Mouse (Mus musculus) adrenal gland, adult 8-10 months (tissue): ENCODE data around the gene 1810055G02Rik. TPM values are rescaled to one million over a fixed set of nuclear protein-coding genes. Genes with fewer than 3 reads are reported as not detected.

Experiments
- DNase-seq: peaks from one replicate; pipeline ENCODE4 v3.0.0; 2022
- total RNA-seq, 4 experiments: library from RNA; stranded (reverse); gene quantifications; 2 replicates each; pipeline ENCODE4 v1.2.4; 2022

The 1810055G02Rik gene
- total RNA-seq, 4 experiments from 2014 or later, result 29.1 to 42.7 (median 32.1) TPM

DNA sequence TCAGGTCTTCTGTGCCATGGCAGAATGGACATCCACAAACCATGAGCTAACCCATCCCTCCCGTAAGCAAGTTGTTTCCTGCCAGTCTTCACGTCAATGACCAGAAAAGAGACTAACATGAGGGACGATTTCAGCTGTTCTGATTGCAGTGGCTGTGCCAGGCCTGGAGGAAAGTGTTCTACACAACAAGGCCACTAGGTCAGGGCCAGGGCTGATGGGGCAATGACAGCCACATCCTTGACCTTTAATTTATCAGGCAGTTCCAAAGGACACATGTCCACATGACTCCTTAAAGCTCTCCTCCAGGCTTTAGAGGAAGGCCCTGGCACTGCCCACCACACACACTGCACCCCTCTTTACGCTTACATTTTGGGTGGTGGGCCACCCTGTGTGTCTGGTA, 12.6 kb upstream of the 1810055G02Rik start:
- peak; percentile 90 for DNase-seq

DNA sequence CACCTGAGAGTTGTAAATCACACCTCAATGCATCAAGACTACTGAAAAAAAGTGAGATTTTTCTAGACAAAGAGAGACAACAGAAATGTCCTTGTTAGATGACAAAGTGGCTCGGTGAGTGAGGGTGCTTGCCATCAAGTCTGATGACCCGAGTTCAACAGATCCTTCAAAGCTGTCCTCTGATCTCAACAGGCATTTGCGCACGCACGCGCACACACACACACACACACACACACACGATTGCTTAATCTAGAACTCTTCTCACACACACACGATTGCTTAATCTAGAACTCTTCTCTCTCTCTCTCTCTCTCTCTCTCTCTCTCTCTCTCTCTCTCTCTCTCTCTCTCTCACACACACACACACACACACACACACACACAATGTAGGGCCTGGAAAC, 12.1 kb upstream of the 1810055G02Rik start:
- DNase-seq, result no peak

DNA sequence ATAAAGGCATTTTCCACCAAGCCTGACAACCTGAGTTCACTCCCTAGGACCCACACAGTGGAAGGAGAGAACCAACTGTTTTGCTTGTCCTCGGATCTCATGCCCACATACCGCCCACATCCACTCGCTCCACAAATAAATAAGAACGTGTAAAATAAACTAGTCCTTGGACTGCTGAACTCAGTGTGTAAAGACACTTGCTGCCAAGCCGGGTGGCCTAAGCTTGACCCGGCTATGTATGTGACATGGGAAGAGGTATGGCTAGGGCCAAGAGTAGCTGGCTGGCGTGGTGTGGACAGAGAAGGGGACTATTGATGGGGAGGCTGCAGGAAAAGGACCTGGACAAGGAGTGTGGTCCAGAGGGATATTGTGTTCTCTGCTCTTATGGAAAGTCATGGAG, 10.1 kb upstream of the 1810055G02Rik start:
- DNase-seq, result no peak

DNA sequence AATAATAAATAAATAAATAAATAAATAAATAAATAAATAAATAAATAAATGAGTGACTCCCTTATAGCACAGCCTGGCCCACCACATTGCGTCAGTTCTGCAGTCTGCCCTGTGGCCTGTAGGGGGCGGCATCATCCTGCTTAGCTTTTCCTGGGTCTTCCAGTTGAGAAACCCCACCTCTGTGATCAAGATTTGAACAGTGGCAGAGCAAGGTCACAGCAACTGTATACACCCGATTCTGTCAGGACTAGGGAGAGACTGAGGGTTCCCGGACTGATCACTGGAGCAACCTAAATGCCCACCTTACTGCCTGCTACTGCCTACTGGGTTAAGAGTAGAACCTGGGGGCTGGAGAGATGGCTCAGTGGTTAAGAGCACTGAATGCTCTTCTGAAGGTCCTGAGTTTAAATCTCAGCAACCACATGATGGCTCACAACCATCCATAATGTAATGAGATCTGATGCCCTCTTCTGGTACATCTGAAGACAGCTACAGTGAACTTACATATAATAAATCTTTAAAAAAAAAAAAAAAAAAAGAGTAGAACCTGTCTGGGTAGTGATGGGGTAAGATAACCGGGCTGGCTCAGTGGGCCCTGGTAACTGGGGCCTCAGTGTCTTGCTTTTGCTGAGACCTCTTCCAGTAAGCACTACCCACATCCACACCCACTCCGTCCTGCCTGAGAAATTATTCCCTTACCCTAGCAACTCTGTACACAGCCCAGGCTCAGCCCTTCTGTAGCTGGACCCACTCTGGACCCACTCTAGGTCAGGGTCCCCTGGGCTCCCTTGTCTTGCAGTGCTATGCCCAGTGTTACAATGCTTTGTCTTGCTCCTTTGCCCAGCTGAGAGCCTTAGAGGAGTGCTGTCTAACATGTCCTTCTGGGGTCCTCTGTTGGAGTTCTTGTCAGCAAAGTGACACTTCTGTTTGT, 8.3 kb upstream of the 1810055G02Rik start:
- DNase-seq, result peak; percentile 75

DNA sequence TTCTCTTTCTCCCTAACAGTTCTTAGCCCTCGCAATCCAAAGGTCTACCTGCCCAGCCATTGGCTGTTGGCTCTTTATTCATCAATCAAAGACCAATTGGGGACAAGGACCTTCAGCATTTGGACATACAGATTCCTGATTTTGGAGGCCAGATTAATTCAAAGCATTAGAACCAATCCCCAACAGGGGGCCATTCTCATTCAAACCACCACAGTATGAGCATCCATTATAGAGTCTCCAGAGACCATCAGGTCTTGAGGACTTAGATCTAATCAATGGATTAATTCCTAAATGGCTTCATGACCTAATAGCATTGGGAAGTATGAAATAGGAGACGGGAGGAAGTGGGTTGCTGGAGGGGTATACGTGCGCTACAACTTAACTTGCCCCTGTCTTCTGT, 5.6 kb upstream of the 1810055G02Rik start:
- no peak for DNase-seq

DNA sequence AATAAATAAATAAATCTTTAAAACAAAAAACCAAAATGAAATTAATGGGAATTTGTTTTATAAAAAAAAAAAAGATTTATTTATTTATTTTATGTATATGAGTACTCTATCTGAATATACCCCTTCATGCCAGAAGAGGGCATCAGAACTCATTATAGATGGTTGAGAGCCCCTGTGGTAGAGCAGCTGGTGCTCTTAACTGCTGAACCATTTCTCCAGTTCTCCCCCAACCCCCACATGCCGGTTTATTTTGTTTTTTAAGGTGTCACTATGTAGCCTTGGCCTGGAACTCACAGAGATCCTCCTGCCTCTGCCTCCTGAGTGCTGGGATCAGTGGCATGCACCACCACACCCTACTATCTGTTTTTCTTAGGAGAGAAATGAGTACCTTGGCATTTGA, 1.8 kb upstream of the 1810055G02Rik start:
- no peak for DNase-seq

DNA sequence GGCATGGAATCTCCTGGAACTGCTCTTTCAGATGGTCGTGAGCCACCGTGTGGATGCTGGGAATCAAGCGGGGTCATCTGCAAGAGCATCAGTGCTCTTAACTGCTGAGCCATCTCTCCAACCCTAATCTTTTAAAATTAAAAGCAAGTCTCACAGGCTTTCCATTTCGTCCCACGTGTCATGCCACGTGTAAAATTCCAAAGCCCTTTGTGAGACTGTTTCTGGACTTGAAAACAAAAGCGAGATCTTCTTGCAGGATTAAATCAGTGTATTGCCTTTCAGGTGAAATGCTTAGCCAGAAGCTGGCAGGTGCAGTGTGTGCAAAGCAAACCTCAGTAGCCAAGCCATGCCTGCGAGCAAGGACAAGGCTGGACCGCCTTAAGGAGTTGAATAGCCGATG, 540 bp upstream of the 1810055G02Rik start:
- DNase-seq, result no peak

DNA sequence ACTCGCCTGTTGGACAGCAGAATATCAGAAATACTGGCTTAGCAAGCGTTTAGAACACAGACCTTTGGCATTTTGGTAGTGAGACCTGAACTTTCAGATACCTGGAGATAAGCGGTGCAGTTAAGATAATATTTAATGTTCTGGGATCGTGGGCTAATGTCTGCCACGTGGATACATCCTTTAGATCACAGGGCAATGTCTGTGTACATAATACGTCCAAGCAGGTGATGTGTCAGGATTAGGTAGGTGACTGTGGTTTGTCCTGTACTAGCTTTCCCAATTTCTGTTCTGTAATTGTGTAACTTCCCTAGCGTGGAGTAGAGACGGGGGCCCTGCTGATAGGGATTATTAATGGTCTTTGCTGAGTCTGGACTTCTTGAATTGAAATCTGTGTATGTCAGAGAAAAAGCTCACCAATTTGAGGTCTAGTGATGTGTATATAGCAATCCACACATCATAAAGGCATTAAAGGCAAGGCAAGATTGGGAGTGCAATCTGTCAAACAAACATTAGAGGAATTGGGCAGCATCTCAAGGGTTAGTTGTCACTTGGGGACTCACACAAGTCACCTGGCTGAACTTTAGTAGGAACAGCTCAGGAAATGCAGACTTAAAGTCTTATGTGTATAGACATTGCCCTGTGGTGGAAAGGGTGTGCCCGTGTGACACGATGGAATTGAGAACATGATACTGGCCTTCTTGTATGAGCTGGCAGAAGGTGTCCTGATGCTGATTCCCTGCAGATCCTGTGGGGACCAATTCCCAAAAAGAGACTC, 1.1 kb downstream of the 1810055G02Rik start:
- no peak for DNase-seq

DNA sequence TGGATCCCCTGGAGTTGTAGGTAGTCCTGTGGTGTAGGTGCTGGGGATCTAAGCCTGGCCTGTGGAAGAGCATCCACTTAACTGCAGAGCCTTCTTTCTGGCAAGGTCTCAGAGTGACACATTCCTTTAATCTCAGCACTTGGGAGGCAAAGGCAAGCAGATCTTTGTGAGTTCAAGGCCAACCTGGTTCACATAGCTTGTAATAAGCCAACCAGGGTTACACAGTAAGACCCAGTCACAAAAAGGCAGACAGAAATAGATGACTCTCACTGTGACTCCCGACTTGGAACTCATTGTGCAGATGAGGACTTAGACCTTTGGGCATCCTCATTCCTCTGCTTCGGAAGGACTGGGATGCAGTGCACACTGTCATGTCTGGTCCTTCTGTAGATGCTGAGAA, 2.3 kb downstream of the 1810055G02Rik start:
- DNase-seq, result no peak

DNA sequence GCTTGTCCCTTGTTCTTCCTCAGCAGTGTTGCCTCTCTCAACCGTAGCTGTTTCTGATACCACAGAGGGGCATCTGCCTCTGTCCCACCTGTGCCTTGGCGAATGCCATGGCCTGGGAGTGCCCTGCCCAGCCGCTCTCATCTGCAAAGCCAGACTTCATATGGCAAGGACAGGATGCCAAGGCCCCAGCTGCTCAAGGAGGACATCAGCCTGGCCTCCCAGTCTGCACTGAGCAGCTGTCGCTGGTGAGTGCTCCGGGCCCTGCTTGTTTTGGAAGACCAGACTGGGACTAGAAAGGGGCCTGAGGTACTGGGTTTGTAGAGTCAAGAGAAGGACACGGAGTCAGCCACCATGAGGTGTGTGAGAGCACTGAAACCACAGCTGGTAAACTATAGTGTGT, 6.3 kb downstream of the 1810055G02Rik start:
- DNase-seq, result no peak

DNA sequence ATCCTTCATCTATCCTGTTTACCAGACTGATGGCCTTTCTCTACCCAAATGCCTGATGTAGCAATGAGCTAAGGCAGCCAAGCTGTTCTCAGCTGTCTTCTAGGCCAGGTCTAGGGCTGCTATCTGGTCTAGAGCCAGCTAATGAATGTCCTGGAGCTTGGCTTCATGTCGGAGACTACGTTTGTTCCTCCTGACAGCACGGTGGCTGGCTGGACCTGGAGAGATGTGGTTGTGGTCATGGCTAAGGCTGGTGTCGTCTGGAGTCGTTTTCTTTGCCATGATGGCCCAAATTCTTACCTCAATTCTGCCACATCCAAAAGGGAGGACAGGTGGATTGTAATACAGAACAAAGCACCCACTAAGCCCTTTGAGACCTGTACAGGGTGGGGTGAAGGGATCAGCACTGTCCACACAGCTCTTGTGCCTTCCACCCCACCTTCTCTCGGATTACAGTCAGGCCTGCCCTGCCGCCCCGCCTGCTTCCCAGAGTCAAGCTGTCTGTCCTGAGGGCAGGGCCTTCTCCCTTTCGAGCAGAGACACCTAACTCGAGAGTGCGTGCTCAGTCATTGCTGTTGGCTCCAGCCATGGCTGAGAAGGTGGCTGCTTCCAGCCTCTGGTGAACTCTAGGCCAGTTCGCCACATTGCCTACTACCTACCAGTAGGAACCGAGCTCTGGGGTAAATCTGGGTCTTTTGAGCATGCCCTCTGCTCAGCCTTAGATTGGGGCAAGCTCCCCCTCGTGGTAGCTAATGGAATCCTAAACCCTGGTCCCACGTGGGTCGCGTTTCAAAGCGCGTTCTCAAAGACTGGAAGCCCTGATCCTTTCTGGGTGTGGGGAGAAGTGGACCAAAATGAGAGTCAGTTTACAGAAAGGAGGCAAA, 10.6 kb downstream of the 1810055G02Rik start:
- DNase-seq, result no peak

DNA sequence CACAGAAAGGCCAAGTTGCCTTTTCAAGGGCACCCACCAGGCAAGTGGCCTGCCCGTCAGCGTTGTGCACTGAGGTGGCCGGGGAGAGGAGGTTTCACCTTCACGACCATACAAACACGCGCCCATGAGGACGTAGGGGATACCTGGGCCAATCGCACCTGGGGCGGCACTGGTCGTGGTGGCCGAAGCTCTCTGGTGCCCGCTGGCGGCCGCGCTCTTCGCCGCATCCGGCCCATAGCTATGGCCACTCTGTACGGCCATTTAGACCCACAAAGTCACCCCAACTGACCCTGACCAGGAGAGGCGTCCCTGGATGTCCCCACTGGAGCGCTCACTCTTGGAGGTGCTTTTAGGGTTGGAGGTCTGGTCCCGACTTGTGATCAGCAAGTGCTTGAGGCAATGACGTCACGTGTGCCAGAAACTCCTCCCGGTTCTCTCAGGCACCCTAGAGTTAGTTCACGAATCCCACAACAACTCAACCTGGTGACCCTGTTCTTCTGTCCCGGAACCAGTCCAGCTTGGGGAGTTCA, 11.3 kb downstream of the 1810055G02Rik start:
- no peak for DNase-seq

DNA sequence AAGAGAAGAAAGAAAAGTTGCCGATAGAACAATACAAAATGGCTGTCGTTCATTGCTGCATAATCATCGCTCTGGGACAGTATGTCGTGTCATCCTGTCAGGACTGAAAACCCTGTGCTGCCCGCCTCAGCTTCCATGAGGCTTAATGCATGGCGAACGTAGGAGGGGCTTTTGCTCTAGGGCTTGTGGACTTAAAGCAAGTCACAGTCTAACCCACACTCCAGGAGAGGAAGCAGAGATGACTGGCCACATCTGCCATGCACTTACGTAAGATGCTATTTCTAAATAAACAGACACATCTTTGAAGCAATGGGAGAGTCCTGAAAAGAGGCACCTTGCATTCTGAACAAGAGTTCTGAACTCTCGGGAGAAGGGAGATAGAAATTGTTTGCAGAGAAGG, 15.1 kb downstream of the 1810055G02Rik start:
- DNase-seq, result no peak

DNA sequence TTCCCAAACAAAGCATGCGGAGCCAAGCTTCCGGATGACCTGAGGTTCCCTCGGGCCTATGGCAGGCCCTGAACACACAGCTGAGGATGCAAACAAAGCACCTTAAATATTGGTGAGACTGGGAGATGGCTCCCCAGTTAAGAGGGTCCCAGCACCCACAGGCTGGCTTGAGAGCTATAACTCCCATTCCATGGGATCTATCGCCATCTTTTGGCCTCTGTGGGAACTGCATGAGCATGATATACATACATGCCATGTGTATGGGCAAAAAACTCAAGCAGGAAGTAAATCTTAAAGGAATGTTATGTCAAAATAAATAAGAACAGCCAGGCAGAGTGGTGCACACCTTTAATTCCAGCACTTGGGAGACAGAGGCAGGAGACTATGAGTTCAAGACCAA, 15.8 kb downstream of the 1810055G02Rik start:
- no peak for DNase-seq

DNA sequence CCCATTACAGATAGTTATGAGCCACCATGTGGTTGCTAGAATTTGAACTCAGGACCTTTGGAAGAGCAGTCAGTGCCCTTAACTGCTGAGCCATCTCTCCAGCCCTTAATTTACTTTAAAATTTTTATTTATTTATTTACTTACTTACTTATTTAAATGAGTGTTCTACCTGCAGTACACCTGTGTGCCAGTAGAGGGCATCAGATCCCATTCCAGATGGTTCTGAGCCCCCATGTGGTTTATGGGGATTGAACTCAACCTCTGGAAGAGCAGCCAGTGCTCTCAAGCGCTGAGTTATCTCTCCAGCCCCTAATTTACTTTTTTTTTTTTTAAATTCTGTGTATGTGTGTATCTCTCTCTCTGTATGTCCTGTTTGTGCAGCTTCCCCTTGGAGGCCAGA, 16.7 kb downstream of the 1810055G02Rik start:
- DNase-seq, result peak; percentile 49

DNA sequence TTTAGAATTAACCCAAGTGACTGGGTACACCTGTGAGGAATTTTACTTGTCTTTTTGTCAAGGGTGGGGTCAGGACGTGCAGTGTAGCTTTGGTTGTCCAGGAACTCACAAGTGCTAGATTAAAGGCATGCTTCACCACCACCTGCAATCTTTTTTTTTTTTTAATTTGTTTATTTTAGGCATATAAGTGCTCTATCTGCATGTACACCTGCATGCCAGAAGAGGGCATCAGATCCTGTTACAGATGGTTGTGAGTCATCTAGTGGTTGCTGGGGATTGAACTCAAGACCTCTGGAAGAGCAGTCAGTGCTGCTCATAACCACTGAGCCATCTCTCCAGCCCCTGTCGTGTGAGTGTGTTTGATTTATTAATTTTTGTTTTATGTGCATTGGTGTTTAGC, 20.8 kb downstream of the 1810055G02Rik start:
- no peak for DNase-seq

DNA sequence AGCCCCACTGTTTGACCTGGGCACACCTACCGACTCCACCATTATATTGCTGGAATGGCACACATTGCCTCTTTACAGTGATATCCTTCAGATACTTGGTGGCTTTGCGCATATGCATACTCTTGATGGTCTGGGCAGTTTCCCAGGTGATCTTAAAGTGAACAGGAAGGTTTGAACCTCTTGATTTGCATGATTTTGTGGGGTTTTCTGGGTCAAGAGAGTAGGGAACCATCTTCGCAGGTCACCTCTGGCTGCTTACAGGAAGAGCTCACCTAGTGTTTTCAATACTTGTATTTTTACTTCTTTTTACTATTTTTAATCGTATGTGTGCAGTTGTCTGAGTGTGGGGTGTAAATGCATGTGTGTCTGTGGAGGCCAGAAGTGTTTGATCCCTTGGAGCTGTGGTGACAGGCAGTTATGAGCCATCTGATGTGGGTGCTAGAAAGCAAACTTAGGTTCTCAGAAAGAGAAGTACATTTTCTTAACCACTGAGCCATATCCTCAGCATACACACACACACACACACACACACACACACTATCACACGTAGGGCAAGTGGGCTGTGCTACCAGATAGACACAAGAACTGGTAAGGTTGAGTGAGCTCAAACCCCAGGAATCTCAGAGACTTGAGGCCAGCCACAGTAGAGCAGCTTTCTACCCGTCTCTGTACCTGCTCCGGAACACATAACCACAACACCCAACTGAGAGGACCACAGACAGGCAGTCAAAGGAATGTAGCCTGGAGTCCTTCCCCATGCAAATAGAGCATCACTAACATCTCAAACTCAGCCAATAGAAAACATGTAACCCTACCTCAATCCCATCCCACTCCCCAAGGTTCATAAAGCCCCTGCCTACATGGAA, 22.9 kb downstream of the 1810055G02Rik start:
- no peak for DNase-seq

DNA sequence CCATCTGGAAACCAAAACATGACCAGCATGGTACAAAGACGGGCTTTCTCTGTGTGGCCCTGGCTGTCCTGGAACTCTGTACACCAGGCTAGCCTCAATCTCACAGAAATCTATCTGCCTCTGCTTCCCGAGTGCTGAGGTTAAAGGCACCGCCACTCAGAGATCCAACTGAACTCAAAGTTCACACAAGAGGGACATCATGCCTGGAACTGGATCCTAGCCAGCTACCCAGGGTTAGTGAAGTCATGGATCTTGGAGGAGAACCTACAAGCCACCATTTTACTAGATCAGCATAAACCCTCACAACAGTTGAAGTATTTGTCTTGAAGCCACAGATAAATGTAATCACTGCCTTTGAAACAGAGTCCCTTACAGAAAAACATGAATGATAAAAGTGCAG, 27.9 kb downstream of the 1810055G02Rik start:
- DNase-seq, result no peak

DNA sequence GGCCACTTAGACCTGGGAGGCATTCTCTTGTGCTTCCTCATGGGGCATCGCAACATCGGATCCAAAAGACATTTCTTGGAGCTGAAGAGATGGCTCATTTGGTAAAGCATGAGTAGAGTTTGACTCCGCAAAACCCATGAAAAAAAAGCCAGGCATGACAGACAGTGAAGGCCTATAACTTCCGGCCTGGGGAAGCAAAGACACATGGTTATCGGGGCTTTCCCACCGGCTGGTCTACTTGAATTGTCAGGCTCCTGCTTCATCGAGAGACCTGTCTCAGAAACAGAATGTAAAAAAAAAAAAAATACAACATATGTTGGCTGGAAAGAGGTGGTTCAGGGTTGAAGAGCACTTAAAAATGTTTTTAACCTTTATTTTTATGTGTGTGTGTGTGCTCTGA, 31.6 kb downstream of the 1810055G02Rik start:
- DNase-seq, result no peak

DNA sequence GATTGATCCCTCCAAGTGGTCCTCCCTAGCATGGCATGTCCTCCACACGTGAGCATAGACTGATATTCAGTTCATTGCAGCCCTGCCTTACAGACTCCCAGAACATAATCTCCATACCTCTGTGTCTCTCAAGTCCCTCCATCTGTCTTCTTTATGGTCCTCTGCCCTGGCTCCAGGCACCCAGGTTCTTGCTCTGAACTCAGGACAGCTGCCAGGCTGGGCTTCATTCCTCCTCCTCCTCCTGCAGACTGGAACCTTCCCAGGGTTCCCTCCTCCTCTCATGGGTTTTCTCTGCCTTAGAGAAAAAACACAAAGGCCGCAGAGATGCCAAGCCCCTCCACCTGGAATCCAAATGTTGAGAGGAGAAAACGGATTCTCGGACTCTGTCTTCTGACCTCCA, 34.6 kb downstream of the 1810055G02Rik start:
- DNase-seq, result no peak

DNA sequence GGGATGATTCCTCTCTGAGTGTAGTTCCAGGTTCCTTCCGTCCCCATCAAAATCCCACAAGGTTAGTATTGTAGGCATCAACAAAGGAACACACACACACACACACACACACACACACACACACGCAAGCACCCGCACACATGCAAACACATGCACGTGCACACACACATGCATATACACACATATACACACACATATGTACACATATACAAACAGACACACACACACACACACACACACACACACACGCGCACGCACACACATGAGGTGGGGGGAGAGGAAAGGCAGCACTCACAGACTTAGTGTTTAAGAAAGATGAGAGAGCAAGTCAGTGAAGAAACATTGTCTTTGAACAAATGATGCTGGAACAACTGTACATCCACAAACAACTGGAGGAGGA, 35.3 kb downstream of the 1810055G02Rik start:
- no peak for DNase-seq
